Mouse (Mus musculus) kidney, postnatal 0 days (tissue): ENCODE results near the gene Neto2. TPM values are rescaled to one million over a fixed set of nuclear protein-coding genes. Genes with fewer than 3 reads are reported as not detected.
A peak's percentile ranks its signal among the peaks of the same experiment; 100 is the strongest.

Source experiments
- ATAC-seq: fragments of 200-750 bp; cut with Nextera tagmentation; replicated peaks from 2 replicates; pipeline ENCODE4 v1.8.0; 2017; ENCODE audit warnings: low read depth, moderate number of reproducible peaks, moderate TSS enrichment, moderate library complexity; ENCODE audit not compliant: low FRiP score
- DNase-seq: peaks from one replicate; pipeline ENCODE4 v3.0.0-alpha.2; 2016; ENCODE audit warnings: low spot score
- H3K27ac ChIP-seq: fragments of 300-500 bp; sonication (generic); 2 replicates; pipeline ENCODE4 v1.5.1; 2014; ENCODE audit warnings: mild to moderate bottlenecking
- H3K27me3 ChIP-seq: fragments of 300-500 bp; sonication (generic); 2 replicates; pipeline ENCODE4 v1.6.1; 2014; ENCODE audit warnings: low read length, mixed read lengths; ENCODE audit not compliant: insufficient read depth
- H3K36me3 ChIP-seq: fragments of 300-500 bp; sonication (generic); 2 replicates; pipeline ENCODE4 v1.6.1; 2014; ENCODE audit warnings: low read length, mixed read lengths; ENCODE audit not compliant: insufficient read depth
- H3K4me1 ChIP-seq: fragments of 300-500 bp; sonication (generic); replicated peaks from 2 replicates; pipeline ENCODE4 v1.6.1; 2014; ENCODE audit warnings: antibody characterized with exemption, low read length, mixed read lengths; ENCODE audit not compliant: insufficient read depth
- H3K4me2 ChIP-seq: fragments of 300-500 bp; sonication (generic); 2 replicates; pipeline ENCODE4 v1.6.1; 2014; ENCODE audit warnings: mild to moderate bottlenecking, low read length, moderate library complexity, mixed read lengths
- H3K4me3 ChIP-seq: fragments of 300-500 bp; sonication (generic); replicated peaks from 2 replicates; pipeline ENCODE4 v1.5.1; 2014; ENCODE audit warnings: low read depth, low read length
- H3K9ac ChIP-seq: fragments of 300-500 bp; sonication (generic); 2 replicates; pipeline ENCODE4 v1.6.1; 2014; ENCODE audit warnings: low read depth, low read length
- H3K9me3 ChIP-seq: fragments of 300-500 bp; sonication (generic); replicated peaks from 2 replicates; pipeline ENCODE4 v1.6.1; 2016; ENCODE audit warnings: low read length, inconsistent platforms, mixed read lengths
- CTCF ChIP-seq: IDR thresholded peaks from 2 replicates; pipeline ENCODE4 v1.5.1; 2016; ENCODE audit warnings: antibody characterized with exemption, low read depth, mild to moderate bottlenecking, moderate library complexity
- WGBS: fragments of 180-500 bp; shearing (Covaris S2); extraction: QIAGEN DNeasy Blood & Tissue Kit; methylation state at CpG from one replicate; pipeline ENCODE4 v1.1.7; 2014; 5-methylcytosine and 5-hydroxymethylcytosine counted together
- polyA plus RNA-seq: library from polyadenylated mRNA; unstranded; fragments of >200 nt; fragmentation: Nextera tagmentation; extraction: Ambion mirVana; gene quantifications from 2 replicates; pipeline ENCODE4 v1.2.1, GENCODE M21; 2015

Neto2 gene
- 10.6 and 10.8 TPM in 2 replicates for polyA plus RNA-seq

DNA sequence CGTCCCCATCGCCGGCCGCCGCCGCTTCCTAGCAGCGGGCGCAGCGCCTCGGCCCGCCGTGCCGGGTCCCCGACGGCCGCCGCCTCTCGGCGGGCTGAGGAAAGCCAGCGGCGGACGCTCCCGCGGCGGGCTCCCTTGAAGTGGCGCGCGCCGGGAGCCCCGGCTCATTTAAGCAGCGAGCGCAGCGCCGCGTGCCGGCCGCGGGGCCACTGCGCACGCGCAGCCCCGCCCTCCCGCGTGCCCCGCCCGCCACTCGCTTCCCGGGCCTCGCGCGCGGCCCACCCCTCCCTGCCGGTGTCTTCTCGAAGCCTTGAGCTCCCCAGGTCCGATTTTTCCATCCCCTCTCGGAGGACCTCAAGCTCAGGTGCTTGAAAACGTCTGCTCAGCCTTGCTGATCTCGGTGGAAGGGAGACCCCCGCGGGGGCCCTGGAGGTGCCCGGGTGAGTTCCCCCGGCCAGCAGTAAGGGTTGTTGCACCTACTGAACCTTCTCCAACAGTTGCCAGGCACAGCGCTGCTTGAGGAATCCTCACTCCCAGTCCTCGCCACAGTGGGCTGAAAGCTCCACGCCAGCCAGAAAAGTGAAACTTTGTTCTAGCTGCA lies at the start of gene Neto2:
Gene Neto2, minus strand, starts transcription at position 174 of the 601 bp plus-strand sequence.
- Histone ChIP-seq H3K27me3 (no peaks in the 10 kb centered on the region), H3K4me2 (peak within 1 kb of the TSS; percentile 93), H3K9me3 (no peaks in the 10 kb centered on the region), H3K9ac (peak within 1 kb of the TSS; percentile 64), H3K4me1 (no peaks in the 10 kb centered on the region), H3K36me3 (no peaks in the 10 kb centered on the region), H3K4me3 (peak within 1 kb of the TSS; percentile 56), H3K27ac (peak within 1 kb of the TSS; percentile 69)
- peak; percentile 76 for DNase-seq
- 3% methylated on average over 57 of the region's 65 CpGs for WGBS
- TF ChIP-seq CTCF, result no peak
- ATAC-seq, result peak; percentile 86

DNA sequence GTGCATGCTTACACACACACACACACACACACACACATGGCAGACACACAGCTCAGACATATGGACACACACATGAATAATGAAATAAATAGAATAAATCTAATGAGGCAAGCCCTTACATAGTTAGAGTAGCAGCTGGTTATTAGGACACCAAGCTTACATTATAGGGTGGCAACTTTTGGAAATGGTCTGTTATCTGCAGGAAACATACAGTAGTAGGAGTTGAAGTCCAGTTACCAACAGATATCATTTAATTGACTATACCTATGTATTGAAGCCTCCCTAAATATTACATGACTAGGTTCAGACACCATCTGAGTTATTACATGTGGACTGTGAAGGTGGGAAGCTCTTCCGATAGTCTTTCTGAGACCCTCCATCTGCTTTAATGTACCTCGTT lies 44.3 kb upstream of the Neto2 start:
- 96% methylated on average over 2 of the region's 2 CpGs for WGBS
- H3K4me3 ChIP-seq, result no peak overlapping the region
- no peaks in the 10 kb centered on the region for H3K9me3 ChIP-seq
- no peaks in the 10 kb centered on the region for H3K27me3 ChIP-seq
- DNase-seq, result no peak
- no peak overlapping the region for H3K27ac ChIP-seq
- ATAC-seq, result no peak
- no peaks in the 10 kb centered on the region for H3K36me3 ChIP-seq
- no peaks in the 10 kb centered on the region for H3K4me1 ChIP-seq
- no peak for TF ChIP-seq CTCF
- H3K9ac ChIP-seq, result no peak overlapping the region
- no peak overlapping the region for H3K4me2 ChIP-seq

DNA sequence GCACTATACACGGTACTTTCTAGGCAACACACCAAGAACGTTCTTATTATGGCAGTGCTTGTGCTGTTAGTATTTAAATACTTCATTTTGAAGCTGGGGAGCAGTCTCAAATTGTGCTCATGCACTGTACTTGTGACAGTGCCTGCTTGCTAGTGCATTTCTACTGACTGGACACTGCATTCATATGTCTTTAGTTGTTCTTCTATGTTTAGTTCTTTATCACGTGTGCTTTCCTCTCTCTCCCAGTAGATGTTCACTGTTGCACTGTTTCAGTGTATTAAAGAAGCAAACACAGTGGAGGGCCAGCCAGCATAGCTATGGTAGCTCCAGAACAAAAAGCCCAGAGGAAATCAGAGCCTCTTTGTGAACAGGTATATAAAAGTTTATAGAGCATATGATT lies 29.8 kb upstream of the Neto2 start:
- Histone ChIP-seq H3K9ac (no peak overlapping the region), H3K36me3 (no peaks in the 10 kb centered on the region), H3K4me2 (no peak overlapping the region), H3K9me3 (no peaks in the 10 kb centered on the region), H3K27me3 (no peaks in the 10 kb centered on the region), H3K27ac (no peak overlapping the region), H3K4me3 (no peak overlapping the region), H3K4me1 (no peaks in the 10 kb centered on the region)
- no peak for ATAC-seq
- DNase-seq, result no peak
- no peak for TF ChIP-seq CTCF
- 90% methylated on average over 3 of the region's 3 CpGs for WGBS

DNA sequence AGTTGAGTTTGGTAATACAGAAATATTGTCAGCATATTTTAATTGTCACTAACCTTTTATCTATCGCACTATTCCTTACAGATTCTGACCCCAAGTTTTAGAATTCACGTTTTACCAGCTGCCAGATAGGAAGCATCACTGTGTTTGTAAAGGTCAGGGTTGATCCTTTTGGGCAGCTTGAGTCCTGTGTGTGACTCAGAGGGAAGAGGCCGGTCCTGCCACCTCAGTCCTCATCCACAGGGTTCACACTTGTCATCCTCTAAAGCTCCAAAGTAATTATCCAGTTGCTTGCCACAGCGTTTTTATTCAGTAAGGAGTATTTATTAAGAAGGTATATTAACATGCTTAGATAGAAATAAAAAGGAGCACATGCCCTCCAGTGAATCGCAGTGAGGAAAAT lies 16.5 kb upstream of the Neto2 start:
- Histone ChIP-seq H3K4me1 (no peaks in the 10 kb centered on the region), H3K4me3 (no peak overlapping the region), H3K27ac (no peak overlapping the region), H3K27me3 (no peaks in the 10 kb centered on the region), H3K4me2 (no peak overlapping the region), H3K9ac (no peak overlapping the region), H3K36me3 (no peaks in the 10 kb centered on the region), H3K9me3 (no peaks in the 10 kb centered on the region)
- no peak for TF ChIP-seq CTCF
- WGBS, result 81% methylated on average over 5 of the region's 5 CpGs
- no peak for DNase-seq
- ATAC-seq, result no peak

DNA sequence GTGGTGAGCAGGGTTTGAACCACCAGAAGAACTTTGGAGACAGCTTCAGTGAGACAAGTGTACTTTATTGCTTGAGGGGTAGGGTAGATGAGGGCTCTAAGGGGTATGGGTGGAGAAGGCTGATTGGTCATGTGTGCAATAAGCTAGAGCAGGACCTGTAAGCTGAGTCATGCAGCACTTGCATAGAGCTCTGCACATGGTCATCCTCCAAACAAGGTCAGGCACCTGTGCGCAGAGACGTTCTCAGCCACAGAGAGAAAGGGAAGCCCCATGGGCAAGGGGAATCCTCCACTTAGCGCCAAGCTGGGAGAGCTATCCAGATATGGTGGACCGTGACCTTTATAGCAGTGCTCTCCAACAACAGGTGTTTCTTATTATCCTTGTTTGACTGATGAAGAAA lies 16.0 kb upstream of the Neto2 start:
- no peaks in the 10 kb centered on the region for H3K4me1 ChIP-seq
- no peak overlapping the region for H3K27ac ChIP-seq
- no peak overlapping the region for H3K4me3 ChIP-seq
- H3K9ac ChIP-seq, result no peak overlapping the region
- H3K9me3 ChIP-seq, result no peaks in the 10 kb centered on the region
- no peaks in the 10 kb centered on the region for H3K27me3 ChIP-seq
- DNase-seq, result no peak
- no peak overlapping the region for H3K4me2 ChIP-seq
- no peak for TF ChIP-seq CTCF
- no peaks in the 10 kb centered on the region for H3K36me3 ChIP-seq
- no peak for ATAC-seq
- 83% methylated on average over 4 of the region's 4 CpGs for WGBS

DNA sequence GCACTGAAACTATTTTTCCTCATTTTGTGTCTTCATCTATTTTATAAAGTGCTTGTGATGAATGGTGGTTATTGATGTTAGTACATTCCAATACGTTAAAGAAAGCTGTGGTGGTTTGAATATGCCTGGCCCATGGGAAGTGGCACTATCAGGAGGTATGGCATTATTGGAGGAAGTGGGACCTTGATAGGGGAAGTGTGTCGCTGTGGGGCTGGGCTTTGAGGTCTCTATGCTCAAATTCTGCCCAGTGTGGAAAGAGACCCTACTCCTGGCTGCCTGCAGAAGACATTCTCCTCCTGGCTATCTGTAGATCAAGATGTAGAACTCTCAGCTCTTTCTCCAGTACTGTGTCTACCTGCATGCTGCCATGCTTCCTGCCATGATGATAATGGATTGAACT lies 6.3 kb upstream of the Neto2 start:
- Histone ChIP-seq H3K27ac (no peak overlapping the region), H3K4me2 (no peak overlapping the region), H3K27me3 (no peaks in the 10 kb centered on the region), H3K9ac (no peak overlapping the region), H3K36me3 (no peaks in the 10 kb centered on the region), H3K4me1 (no peaks in the 10 kb centered on the region), H3K4me3 (no peak overlapping the region), H3K9me3 (no peaks in the 10 kb centered on the region)
- DNase-seq (no peak), ATAC-seq (no peak)
- TF ChIP-seq CTCF, result no peak
- WGBS, result 79% methylated on average over 2 of the region's 2 CpGs
